Mouse (Mus musculus) MEL (cell line): ENCODE measurements around the gene Dhx15. TPM values are rescaled to one million over a fixed set of nuclear protein-coding genes. Genes with fewer than 3 reads are reported as not detected.
A peak's percentile ranks its signal among the peaks of the same experiment; 100 is the strongest.
"Not testable (repeated sequence)": the region's sequence is repeated elsewhere in the genome, so short reads cannot be mapped to it uniquely, and the experiment has no call there.

Experiments used
- DNase-seq: peaks from one replicate; pipeline ENCODE4 v3.0.0; 2011; ENCODE audit warnings: low read depth, low spot score
- H3K27ac ChIP-seq: 2 replicates; pipeline ENCODE4 v1.5.1; 2012; ENCODE audit warnings: low read depth, mild to moderate bottlenecking, control low read depth, low read length, moderate library complexity; ENCODE audit not compliant: control insufficient read depth
- H3K27me3 ChIP-seq, 2 experiments: fragments of 150-350 bp in 1 of 2; sonication (generic) in 1 of 2; 2 replicates each; pipeline ENCODE4 v1.6.1; 2012; ENCODE audit warnings: low read length in 2 of 2, mild to moderate bottlenecking in 2 of 2, improper control_type of control experiment in 1 of 2, moderate library complexity in 1 of 2; ENCODE audit not compliant: insufficient read depth in 2 of 2, control insufficient read depth in 1 of 2
- H3K36me3 ChIP-seq, 2 experiments: 2 replicates each; pipeline ENCODE4 v1.6.1; 2012 to 2014; ENCODE audit warnings: low read length in 2 of 2, improper control_type of control experiment in 1 of 2, inconsistent platforms in 1 of 2, mild to moderate bottlenecking in 1 of 2; ENCODE audit not compliant: insufficient read depth in 2 of 2, control insufficient read depth in 1 of 2
- H3K4me1 ChIP-seq, 2 experiments: fragments of 150-350 bp in 1 of 2; sonication (generic) in 1 of 2; 2 replicates each; pipeline ENCODE4 v1.6.1; 2012; ENCODE audit warnings: low read length in 2 of 2, improper control_type of control experiment in 1 of 2, mild to moderate bottlenecking in 1 of 2; ENCODE audit not compliant: insufficient read depth in 2 of 2, control insufficient read depth in 1 of 2
- H3K4me3 ChIP-seq, 2 experiments: fragments of 150-350 bp in 1 of 2; sonication (generic) in 1 of 2; 2 replicates each; pipeline ENCODE4 v1.5.1; 2012; ENCODE audit warnings: low read depth in 2 of 2, low read length in 2 of 2, mild to moderate bottlenecking in 2 of 2, moderate library complexity in 2 of 2, control low read depth in 1 of 2, improper control_type of control experiment in 1 of 2; ENCODE audit not compliant: control insufficient read depth in 1 of 2, insufficient read depth in 1 of 2
- H3K79me2 ChIP-seq: 2 replicates; pipeline ENCODE4 v1.6.1; 2012; ENCODE audit warnings: mild to moderate bottlenecking, low read length, moderate library complexity; ENCODE audit not compliant: control insufficient read depth, poor library complexity, insufficient read depth
- H3K9ac ChIP-seq: 2 replicates; pipeline ENCODE4 v1.6.1; 2012; ENCODE audit warnings: low read depth, mild to moderate bottlenecking, control low read depth, low read length, moderate library complexity; ENCODE audit not compliant: control insufficient read depth, poor library complexity, severe bottlenecking
- H3K9me3 ChIP-seq: fragments of 150-350 bp; sonication (generic); replicated peaks from 2 replicates; pipeline ENCODE4 v1.6.1; 2012; ENCODE audit warnings: mild to moderate bottlenecking, low read length, improper control_type of control experiment, moderate library complexity; ENCODE audit not compliant: insufficient read depth
- CHD2 ChIP-seq: IDR thresholded peaks from 2 replicates; pipeline ENCODE4 v1.6.1; 2011; ENCODE audit warnings: low read length, improper control_type of control experiment
- CTCF ChIP-seq, 3 experiments: IDR thresholded peaks in 2 of 3; conservative IDR thresholded peaks in 1 of 3; 2 replicates each; pipeline ENCODE4 v1.5.1; 2011 to 2012; ENCODE audit warnings: low read length in 3 of 3, low read depth in 2 of 3, mild to moderate bottlenecking in 2 of 3, improper control_type of control experiment in 1 of 3, inconsistent platforms in 1 of 3, mixed read lengths in 1 of 3, moderate library complexity in 1 of 3; ENCODE audit not compliant: control insufficient read depth in 1 of 3, insufficient read depth in 1 of 3, poor library complexity in 1 of 3, severe bottlenecking in 1 of 3
- EP300 ChIP-seq, 2 experiments: IDR thresholded peaks; 2 replicates each; pipeline ENCODE4 v1.6.1; 2011; ENCODE audit warnings: improper control_type of control experiment in 2 of 2, low read length in 2 of 2, low read depth in 1 of 2, mild to moderate bottlenecking in 1 of 2
- KAT2A ChIP-seq: conservative IDR thresholded peaks from 2 replicates; pipeline ENCODE4 v1.6.1; 2012; ENCODE audit warnings: low read depth, low read length, improper control_type of control experiment, inconsistent platforms
- MXI1 ChIP-seq: IDR thresholded peaks from 2 replicates; pipeline ENCODE4 v1.6.1; 2011; ENCODE audit warnings: mild to moderate bottlenecking, low read depth, low read length, improper control_type of control experiment
- POLR2AphosphoS2 ChIP-seq: IDR thresholded peaks from 2 replicates; pipeline ENCODE4 v1.6.1; 2011; ENCODE audit warnings: low read length, improper control_type of control experiment
- TBP ChIP-seq: IDR thresholded peaks from 2 replicates; pipeline ENCODE4 v1.8.0; 2011; ENCODE audit warnings: low read depth, low read length, improper control_type of control experiment
- USF1 ChIP-seq: IDR thresholded peaks from 2 replicates; pipeline ENCODE4 v1.6.1; 2014; ENCODE audit warnings: low read depth, mild to moderate bottlenecking, inconsistent platforms, low read length, improper control_type of control experiment, moderate library complexity
- polyA plus RNA-seq, 2 experiments: library from polyadenylated mRNA; stranded (reverse) in 1 of 2; unstranded in 1 of 2; fragments of >175 nt in 1 of 2; fragments of >200 nt in 1 of 2; gene quantifications; 2 replicates each; pipeline versions ENCODE4 v1.2.1 to v1.2.4; 2012; ENCODE audit warnings: low replicate concordance in 2 of 2, low read depth in 1 of 2; ENCODE audit not compliant: insufficient read length in 2 of 2, insufficient read depth in 1 of 2, missing spikeins in 1 of 2
- total RNA-seq: library from RNA; depleted of rRNA; stranded (reverse); fragments of 300-350 nt; gene quantifications from 2 replicates; pipeline ENCODE4 v1.2.3, GENCODE M21; 2012

The Dhx15 gene
- total and polyA plus RNA-seq, 3 experiments = 153 to 348 (median 309) TPM

GRCm38 (mm10) chr5:52238877-52239276, 48.6 kb upstream of the Dhx15 start:
- peaks cover 0 to 15% of the 10 kb centered on the region in 2 experiments; a peak in 2 of 4 replicates for H3K36me3 ChIP-seq

GRCm38 (mm10) chr5:52237956-52238735, 47.8 kb upstream of the Dhx15 start:
- Histone ChIP-seq H3K4me1 (peaks cover 6 to 27% of the 10 kb centered on the region in 2 experiments), H3K9me3 (no peaks in the 10 kb centered on the region), H3K79me2 (no peaks in the 10 kb centered on the region), H3K27me3 (no peaks in the 10 kb centered on the region), H3K9ac (0 out of 2 replicates have a peak overlapping the region, but pooled peaks have one; percentile 18), H3K36me3 (peaks cover 0 to 15% of the 10 kb centered on the region in 2 experiments; a peak in 2 of 4 replicates), H3K27ac (peak overlapping the region; percentile 50), H3K4me3 (0 out of 4 replicates have a peak overlapping the region, but pooled peaks of 1 of the 2 experiments have one; percentile 16)
- TF ChIP-seq TBP (0 out of 2 replicates have a peak, but pooled peaks have one; percentile 40), CTCF (IDR thresholded peaks at IDR 0.05 in 2 of 3, conservative IDR thresholded peaks at IDR 0.05 in 1 of 3; ENCODE audit: control insufficient read depth in 1 of 3, insufficient read depth in 1 of 3, low read depth in 2 of 3, low read length in 3 of 3, poor library complexity in 1 of 3, severe bottlenecking in 1 of 3) (no peak)
- peak; percentile 80 for DNase-seq

More at GRCm38 (mm10) chr5:52238877-52239276, 48.6 kb upstream of the Dhx15 start:
- H3K9ac ChIP-seq = no peak overlapping the region
- no peak overlapping the region for H3K4me3 ChIP-seq
- H3K79me2 ChIP-seq = no peaks in the 10 kb centered on the region
- peaks cover 6 to 27% of the 10 kb centered on the region in 2 experiments for H3K4me1 ChIP-seq
- DNase-seq = peak; percentile 55
- no peaks in the 10 kb centered on the region for H3K9me3 ChIP-seq
- H3K27me3 ChIP-seq = no peaks in the 10 kb centered on the region
- peak overlapping the region; percentile 32 for H3K27ac ChIP-seq
- TF ChIP-seq USF1 = no peak
- no peak for TF ChIP-seq TBP

GRCm38 (mm10) chr5:52236585-52236984, 46.3 kb upstream of the Dhx15 start:
- not testable (repeated sequence) for H3K27ac ChIP-seq, H3K9ac ChIP-seq, DNase-seq, H3K9me3 ChIP-seq, H3K4me3 ChIP-seq, H3K79me2 ChIP-seq, H3K27me3 ChIP-seq
- Histone ChIP-seq H3K4me1 (peaks cover 6 to 27% of the 10 kb centered on the region in 2 experiments), H3K36me3 (peaks cover 0 to 15% of the 10 kb centered on the region in 2 experiments; a peak in 2 of 4 replicates)

- no peak for DNase-seq
- TF ChIP-seq MXI1 (no peak), POLR2AphosphoS2 (no peak), CHD2 (no peak), EP300 (IDR thresholded peaks at IDR 0.05; ENCODE audit: low read depth in 1 of 2, low read length in 2 of 2) (no peak), KAT2A (no peak)
- H3K79me2 ChIP-seq = no peaks in the 10 kb centered on the region
Observed at GRCm38 (mm10) chr5:52234570-52234969, 44.3 kb upstream of the Dhx15 start.

More at GRCm38 (mm10) chr5:52234570-52234969, 44.3 kb upstream of the Dhx15 start:
- H3K4me1 ChIP-seq = peaks cover 6 to 18% of the 10 kb centered on the region in 2 experiments
- no peak overlapping the region for H3K27ac ChIP-seq
- no peaks in the 10 kb centered on the region for H3K9me3 ChIP-seq
- H3K27me3 ChIP-seq = no peaks in the 10 kb centered on the region
- H3K4me3 ChIP-seq = no peak overlapping the region
- no peak overlapping the region for H3K9ac ChIP-seq
- peaks cover 0 to 15% of the 10 kb centered on the region in 2 experiments; a peak in 2 of 4 replicates for H3K36me3 ChIP-seq
